Mouse (Mus musculus) monocyte, adult 2 months (primary cell): ENCODE measurements around the gene Pdxdc1.
"Not testable (repeated sequence)": the region's sequence is repeated elsewhere in the genome, so short reads cannot be mapped to it uniquely, and the experiment has no call there.

Experiments
- DNase-seq, 2 experiments: peaks; one replicate each; pipeline ENCODE4 v3.0.0; 2022; ENCODE audit warnings: low spot score in 2 of 2, low read depth in 1 of 2

The Pdxdc1 gene

GRCm38 (mm10) chr16:13890449-13890848, 12.5 kb downstream of the Pdxdc1 start:
- no peak for DNase-seq

- no peak for DNase-seq
These were observed 19.7 kb downstream of the Pdxdc1 start for GRCm38 (mm10) chr16:13883094-13883774.

GRCm38 (mm10) chr16:13875483-13875882, 27.4 kb downstream of the Pdxdc1 start:
- no peak for DNase-seq

GRCm38 (mm10) chr16:13867910-13868514, 34.9 kb downstream of the Pdxdc1 start:
- DNase-seq, result no peak

GRCm38 (mm10) chr16:13867406-13867805, 35.5 kb downstream of the Pdxdc1 start:
- DNase-seq, result not testable (repeated sequence)

- no peak for DNase-seq
These were observed 36.3 kb downstream of the Pdxdc1 start for GRCm38 (mm10) chr16:13866616-13867015.

GRCm38 (mm10) chr16:13866076-13866475, 36.9 kb downstream of the Pdxdc1 start:
- DNase-seq, result no peak

GRCm38 (mm10) chr16:13853886-13854285, 49.0 kb downstream of the Pdxdc1 start:
- DNase-seq, result no peak

- DNase-seq, result no peak
These were observed 51.5 kb downstream of the Pdxdc1 start for GRCm38 (mm10) chr16:13851446-13851845.

- no peak for DNase-seq
These were observed 54.6 kb downstream of the Pdxdc1 start for GRCm38 (mm10) chr16:13848310-13848709.

- no peak for DNase-seq
These were observed 56.3 kb downstream of the Pdxdc1 start for GRCm38 (mm10) chr16:13846675-13847074.

GRCm38 (mm10) chr16:13845031-13845430, 57.9 kb downstream of the Pdxdc1 start:
- no peak for DNase-seq

- DNase-seq, result no peak
These were observed 62.0 kb downstream of the Pdxdc1 start for GRCm38 (mm10) chr16:13840956-13841355.

GRCm38 (mm10) chr16:13840056-13840455, 62.9 kb downstream of the Pdxdc1 start:
- DNase-seq, result no peak

GRCm38 (mm10) chr16:13834382-13834781, 68.5 kb downstream of the Pdxdc1 start:
- DNase-seq, result no peak

GRCm38 (mm10) chr16:13831606-13832005, 71.3 kb downstream of the Pdxdc1 start:
- DNase-seq, result no peak

GRCm38 (mm10) chr16:13830444-13830843, 72.5 kb downstream of the Pdxdc1 start:
- no peak for DNase-seq

GRCm38 (mm10) chr16:13826511-13826910, 76.4 kb downstream of the Pdxdc1 start:
- DNase-seq, result no peak

GRCm38 (mm10) chr16:13825781-13826490, 77.0 kb downstream of the Pdxdc1 start:
- no peak for DNase-seq

- DNase-seq, result no peak
These were observed 82.2 kb downstream of the Pdxdc1 start for GRCm38 (mm10) chr16:13820771-13821170.

- no peak for DNase-seq
These were observed 83.0 kb downstream of the Pdxdc1 start for GRCm38 (mm10) chr16:13819806-13820500.

- DNase-seq, result no peak
These were observed 83.6 kb downstream of the Pdxdc1 start for GRCm38 (mm10) chr16:13819394-13819743.
